Mouse (Mus musculus) right cerebral cortex, postnatal 10 days (tissue): Measurements from ENCODE around the gene Tldc2.

Experiments
- DNase-seq, 2 experiments: peaks; one replicate each; pipeline ENCODE4 v3.0.0; 2021; ENCODE audit warnings: low spot score in 2 of 2

The Tldc2 gene

GRCm38 (mm10) chr2:157078059-157078792, 8.6 kb upstream of the Tldc2 start:
- no peak for DNase-seq

GRCm38 (mm10) chr2:157078793-157079700, 7.8 kb upstream of the Tldc2 start, which contains the start of gene Soga1:
TSS of gene Soga1 (minus strand) at chr2:157079254.
- DNase-seq = peak; percentile 90

DNA sequence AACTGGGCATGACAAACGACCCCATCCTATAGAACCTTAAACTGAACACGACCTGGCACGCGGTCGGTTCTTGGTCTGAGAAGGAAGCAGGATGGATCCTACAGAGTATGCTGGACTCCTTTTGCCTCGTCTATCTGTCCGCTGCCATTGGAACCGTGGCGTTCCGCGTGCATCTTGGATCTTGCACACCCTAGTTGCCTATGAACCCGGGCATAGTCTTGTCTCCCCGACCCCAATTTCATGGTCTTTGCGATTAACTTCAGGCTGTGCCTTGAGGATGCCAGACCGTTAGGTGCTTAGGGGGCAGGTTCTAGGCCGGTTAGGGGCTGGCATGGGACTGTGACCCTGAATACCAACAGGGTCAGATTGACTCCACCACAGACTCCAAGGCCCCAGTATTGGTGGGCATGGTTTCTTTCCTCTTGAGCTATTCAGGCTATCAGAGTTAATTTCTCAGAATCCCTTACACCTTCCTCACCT, 7.1 kb upstream of the Tldc2 start:
- no peak for DNase-seq

DNA sequence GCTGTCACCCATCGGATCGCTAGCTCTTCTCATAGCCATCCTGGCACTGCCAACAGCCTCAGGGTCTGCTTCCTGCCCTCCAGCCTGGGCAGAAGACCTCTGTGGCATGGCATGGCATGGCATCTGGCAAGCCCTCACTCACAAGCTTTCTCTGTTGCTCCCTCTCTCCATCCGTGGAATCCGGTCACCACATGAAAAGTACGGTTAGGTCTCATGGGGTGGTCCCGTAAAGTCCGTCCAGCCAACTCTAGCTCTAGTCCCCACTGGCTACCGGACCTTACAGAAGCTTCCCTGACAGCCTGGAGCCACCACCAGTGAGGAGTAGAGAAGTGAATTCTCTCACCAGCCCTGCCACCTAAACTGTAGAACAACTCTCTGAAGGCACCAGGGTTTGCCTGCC, 5.5 kb upstream of the Tldc2 start:
- no peak for DNase-seq

DNA sequence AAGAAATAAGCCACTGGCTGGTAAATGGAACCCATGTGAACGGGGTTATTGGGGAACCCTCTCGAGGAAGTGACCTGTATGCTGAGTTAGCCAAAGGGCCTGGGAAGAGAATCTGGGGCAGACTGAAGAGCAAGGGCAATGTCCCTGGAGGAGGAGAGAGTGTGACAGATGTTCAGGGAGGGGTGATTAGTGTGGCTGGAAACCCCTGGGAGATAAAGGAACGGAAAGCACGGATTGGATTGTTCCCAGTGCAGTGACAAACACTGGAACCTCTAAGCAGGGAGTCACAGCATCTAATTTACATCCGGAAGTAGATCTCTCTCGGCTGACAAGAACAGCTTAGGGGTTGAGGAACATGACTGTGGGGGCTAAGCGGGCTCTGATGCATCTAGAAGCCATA, 4.9 kb upstream of the Tldc2 start:
- no peak for DNase-seq

DNA sequence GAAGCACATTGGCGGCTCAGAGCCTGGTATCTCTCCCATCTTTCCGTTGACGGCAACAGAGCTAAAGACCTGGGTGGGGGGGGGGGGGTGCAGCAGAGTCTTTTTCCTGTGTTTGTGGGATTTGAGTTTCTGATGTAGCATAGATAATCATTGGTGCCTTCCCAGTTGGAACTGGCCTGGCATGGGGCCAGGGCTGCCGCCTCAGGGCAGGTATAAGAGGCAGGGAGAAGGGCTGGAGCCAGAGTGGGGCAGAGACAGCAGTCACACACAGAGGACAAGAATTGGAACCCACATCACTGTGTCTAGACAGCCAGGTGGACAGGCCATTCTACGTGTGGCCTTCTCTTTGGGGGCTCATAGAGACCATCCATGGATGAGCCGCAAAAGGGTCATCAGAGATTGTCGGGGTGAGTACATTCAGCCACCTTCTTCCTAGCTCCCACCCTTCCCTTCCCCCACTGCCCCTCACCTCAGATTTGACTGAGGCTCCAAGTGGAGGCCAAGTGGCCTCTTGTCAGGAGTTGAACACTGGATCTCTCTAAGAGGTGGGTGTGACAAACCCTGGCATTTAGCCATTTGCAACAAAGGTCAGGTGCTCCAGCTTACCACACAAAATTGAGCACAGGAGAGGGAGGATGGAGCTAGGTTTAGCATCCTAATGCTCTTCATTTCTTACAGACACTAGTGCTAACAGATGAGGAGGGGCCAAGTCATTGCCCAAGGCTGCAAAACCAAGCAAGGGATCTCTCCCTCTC, 1.8 kb upstream of the Tldc2 start:
- peak in 1 of 2 experiments; percentile 23 for DNase-seq

DNA sequence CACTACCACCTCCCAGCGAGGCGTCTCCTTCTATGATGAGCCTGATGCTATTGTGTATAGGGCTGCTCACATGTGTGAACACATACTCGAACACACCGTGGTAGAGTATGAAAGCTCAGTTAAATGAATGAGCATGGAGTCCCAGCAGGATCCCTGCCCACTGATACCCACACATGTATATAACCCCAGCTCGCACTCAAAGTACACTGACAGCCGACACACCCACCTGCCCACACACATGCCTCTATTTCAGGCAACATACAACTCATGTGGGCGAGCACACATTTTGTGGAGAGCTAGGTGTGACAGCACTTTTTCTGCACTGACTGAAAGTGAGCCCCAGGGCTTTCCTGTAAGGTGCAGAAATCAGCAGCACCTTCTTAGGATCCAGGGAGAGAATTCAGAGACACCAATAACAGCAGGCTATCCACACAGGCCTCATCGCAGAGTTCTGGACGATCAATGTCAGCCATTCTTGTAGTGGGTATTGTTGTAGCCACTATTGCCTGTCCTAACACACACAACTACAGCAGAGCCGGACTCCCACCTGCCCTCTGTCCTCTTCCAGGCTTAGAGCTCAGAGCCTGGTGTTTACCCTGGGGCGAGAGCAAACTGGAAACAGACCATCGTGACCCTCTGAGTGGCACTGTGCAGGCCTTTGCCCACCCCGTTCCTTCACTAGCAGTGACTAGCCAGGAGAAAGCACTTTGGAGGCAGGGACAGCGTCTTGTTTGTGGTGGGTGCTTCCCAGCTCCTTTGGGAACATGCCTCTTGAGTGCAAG, 872 bp downstream of the Tldc2 start:
- peak; percentile 66 to 81 for DNase-seq

DNA sequence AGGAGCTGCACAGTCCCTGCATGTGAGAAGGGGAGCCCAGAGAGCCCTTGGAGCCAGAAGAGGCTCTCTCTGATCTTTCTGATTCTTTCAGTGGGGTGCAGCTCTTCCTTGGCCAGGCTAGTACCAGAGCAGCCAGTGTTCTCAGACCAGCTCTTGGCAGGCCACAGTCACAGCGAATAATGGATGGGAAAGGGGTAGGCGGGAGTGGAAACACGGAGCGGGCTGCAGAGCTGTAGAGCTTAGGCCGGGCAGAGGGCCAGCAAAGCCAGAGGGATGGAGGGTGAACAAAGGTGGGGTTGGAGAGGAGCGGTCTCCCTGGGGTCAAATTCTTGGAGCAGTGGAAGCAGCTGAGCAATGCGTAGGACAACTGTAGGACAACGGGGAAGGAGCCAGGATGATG, 5.2 kb downstream of the Tldc2 start:
- peak; percentile 81 to 83 for DNase-seq

- DNase-seq = peak; percentile 72 to 85
Observed at GRCm38 (mm10) chr2:157095005-157095755, 8.3 kb downstream of the Tldc2 start.

DNA sequence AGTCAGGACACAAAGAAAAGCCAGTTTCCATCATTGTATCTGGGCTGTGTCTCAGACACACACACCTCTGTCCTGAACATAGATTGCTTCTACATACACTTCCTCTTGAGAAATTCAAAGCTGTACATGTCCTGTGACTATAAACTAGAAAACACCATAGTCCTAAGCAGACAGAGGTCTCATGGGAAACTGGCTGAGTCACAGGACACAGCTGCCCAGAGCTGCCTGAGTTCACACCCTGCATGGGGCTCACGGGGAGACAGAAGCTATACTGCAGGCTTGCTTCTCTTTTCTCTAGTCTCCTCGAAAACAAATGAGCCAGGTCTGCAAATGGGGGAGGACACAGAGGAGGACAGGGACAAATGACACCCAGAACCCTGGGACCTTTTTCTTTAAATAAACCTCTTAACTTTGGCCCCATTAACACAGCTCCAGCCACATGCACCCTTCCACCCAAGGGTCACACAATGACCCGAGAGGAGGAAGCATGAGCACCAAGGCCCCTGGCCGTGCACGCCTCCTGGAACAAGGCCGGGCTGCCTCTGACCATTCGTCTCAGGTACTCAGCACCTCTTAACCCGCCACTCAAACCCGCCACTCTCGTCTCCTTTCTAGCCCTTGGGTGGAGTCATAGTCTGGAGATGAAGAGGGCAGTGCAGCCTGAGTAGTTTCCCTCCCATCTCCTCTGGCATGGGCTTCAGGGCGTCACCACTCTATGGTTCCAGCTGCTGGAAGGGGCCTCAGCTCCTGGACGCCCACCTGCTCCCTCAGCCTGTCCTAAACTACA, 12.9 kb downstream of the Tldc2 start:
- no peak for DNase-seq

DNA sequence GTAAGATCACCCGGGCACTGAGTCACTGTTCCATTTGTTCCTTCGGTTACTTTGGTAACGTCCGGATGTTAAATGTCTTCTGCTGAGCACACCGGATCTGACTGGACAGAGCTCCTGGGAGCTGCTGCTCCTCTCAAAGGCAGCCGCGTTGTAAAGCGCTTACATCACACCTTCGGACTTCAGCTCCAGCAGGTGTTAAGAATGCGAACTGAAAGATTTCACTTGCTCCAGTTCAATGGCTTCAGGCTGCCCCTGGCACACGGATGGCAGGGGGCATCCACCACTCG, 13.4 kb downstream of the Tldc2 start:
- DNase-seq = no peak

DNA sequence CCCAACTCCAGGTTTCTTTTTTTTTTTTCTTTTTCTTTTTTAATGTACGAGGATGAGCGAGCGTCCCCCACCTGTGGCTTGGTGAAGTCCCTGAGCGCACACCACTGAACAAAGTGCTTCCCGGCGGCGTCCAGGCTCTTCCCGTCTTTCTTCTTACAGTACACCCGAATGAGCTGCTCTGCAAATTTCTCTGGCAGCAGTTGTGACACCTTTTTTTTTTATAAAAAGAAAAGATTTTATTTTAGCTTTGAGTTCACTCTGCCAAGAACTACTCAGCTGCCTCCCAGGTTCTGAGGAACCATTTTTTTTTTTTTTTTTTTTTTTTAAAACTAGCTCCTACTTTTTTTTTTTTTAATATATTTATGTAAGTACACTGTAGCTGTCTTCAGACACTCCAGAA, 14.8 kb downstream of the Tldc2 start:
- peak in 1 of 2 experiments; percentile 47 for DNase-seq

DNA sequence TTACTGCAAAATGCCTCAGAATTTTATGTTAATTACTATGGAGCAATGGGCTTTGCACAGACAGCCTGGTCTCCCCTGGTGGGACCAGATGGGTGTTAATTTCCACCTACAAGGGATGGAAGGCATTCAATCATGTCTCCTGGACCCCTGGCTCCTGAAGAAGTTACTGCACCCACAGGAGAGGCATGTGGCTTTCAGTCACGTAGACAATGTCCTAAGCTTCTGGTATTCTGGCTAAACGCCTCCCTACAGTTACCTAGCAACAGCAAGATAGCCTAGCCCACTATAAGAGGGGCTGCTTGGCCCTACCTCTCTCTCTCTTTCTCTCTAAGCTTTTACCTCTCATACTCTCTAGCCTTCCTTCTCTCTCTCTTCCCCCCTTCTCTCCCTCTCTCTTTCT, 15.4 kb downstream of the Tldc2 start:
- no peak for DNase-seq

DNA sequence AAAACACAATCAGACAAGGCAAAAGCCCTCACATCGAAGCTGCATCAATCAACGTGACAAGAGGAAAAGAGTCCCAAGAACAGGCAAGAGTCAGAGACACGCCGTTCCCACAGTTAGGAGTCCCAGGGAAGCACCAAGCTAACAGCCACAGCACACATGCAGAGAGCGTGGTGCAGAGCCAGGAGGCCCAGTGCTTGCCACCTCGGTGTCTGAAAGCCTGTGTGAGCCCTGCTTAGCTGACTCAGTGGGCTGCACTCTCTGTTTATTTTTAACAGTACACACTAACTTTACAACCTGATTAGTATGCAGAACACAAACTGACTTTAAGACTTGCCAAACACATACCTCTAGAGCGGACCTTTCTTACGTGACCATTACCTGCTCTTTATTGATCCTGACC, 17.6 kb downstream of the Tldc2 start:
- no peak for DNase-seq

DNA sequence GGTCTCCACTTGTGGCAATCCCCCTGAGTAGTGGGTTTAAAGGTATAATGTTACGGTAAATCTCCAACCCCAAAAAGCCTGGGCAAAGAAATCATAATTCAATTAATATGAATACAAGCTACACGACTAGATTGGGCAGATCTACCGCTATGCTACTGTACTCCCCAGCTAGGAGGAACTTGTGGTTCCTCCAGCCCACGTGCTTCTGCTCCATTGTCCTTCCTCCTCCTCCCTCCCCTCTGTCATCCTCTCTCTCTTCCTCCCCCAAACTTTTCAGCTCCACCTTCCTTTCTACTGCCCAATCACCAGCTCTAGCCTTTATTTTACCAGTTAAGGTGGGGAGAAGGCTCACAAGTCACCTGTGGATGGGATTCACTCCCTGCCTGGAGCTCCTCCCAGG, 21.4 kb downstream of the Tldc2 start:
- no peak for DNase-seq

GRCm38 (mm10) chr2:157116964-157117363, 30.1 kb downstream of the Tldc2 start:
- DNase-seq = no peak

DNA sequence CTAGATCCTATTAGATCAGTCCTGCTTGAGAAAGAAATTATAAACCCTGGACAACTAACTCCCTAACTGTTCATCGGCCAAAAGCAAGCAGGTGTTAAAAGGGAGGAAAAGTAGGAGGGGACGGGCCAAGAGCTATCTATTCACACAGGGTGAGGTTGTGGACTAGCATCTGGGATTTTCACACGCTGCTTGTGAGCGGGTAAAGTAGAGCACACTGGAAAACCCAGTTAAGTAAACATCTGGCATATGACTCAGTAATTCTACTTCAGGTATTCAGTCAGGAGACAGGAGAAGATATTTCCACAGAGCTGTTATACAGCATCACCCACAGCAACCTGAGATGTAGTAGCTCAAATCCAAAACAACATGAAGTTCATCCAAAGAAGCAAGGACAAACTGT, 31.7 kb downstream of the Tldc2 start:
- DNase-seq = no peak

GRCm38 (mm10) chr2:157119075-157119474, 32.2 kb downstream of the Tldc2 start:
- DNase-seq = no peak

DNA sequence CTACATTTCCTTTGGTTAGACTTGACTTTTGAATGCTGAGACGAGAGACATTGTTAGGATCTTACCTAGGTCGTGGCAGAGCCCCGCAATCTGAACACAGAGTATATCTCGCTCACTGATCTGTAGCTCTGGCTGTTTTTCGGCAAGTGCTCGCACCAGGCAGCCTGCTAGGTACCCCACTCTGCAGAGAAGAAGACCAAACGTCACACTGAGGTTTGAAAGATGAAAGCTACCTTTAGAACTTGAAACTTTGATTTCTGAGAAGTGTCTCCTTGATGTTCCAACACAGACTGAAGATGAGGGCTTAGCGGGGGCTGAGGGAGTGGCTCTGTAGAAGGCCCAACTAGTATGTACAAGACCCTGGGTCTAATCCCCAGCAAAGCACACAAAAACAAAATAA, 34.9 kb downstream of the Tldc2 start:
- no peak for DNase-seq

GRCm38 (mm10) chr2:157125246-157125645, 38.4 kb downstream of the Tldc2 start:
- DNase-seq = no peak
